Comparison of ENCODE assay signal across 13 mouse cellular contexts in the genomic region with DNA sequence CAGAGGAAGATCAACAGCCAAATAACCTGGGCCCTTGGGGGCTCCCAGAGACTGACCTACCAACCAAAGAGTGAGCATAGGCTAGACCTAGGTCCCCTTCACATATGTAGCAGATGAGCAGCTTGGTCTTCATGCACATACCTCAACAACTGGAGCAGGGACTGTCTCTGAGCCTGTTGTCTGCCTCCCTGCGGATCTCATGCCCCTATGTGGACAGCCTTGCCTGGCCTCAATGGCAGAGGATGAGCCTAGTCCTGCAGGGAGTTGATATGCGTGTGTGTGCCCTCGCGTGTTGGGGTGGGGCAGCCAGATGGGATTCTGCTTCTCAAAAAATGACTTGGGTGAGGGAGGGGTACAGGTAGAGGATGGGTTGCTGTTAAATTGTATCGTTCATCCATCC.
A peak's percentile ranks its signal among the peaks of the same experiment; 100 is the strongest.
DNase-seq lines count a peak whose midpoint lies in the region; ATAC-seq and TF ChIP-seq lines count a peak whose summit lies in the region.
"Had no signal": no experiment of that assay in that cellular context is flagged by ENCODE, and none has a peak within 500 bp of the region (broad histone marks: within the 10 kb centered on the region; RNA-seq: fewer than 3 reads in every experiment).

No protein-coding gene starts in this region.

- DNase-seq in hindbrain, postnatal 0 days (ENCODE audit: low spot score): no peak
- no peak for DNase-seq in midbrain, embryonic 11.5 days (ENCODE audit: low spot score, missing footprints)
- no peak for DNase-seq in midbrain, postnatal 0 days (ENCODE audit: low spot score)
- DNase-seq in cerebellum, postnatal 36 days: no peak
- DNase-seq: cerebellum, adult 18-20 months; gastrocnemius, postnatal 36 days; kidney, adult 11 months; right cerebral cortex, postnatal 25 days had no signal

- no peaks in the 10 kb centered on the region for H3K9me3 ChIP-seq in hindbrain, embryonic 12.5 days (replicated peaks)
- no peaks in the 10 kb centered on the region for H3K9me3 ChIP-seq in hindbrain, postnatal 0 days (ENCODE audit: low read length)
- H3K9me3 ChIP-seq in midbrain, embryonic 11.5 days (ENCODE audit: control insufficient read depth, low read length): no peaks in the 10 kb centered on the region
- no peaks in the 10 kb centered on the region for H3K9me3 ChIP-seq in midbrain, postnatal 0 days (ENCODE audit: low read length)
- H3K9me3 ChIP-seq in forebrain, embryonic 16.5 days (ENCODE audit: control insufficient read depth, low read length): no peaks in the 10 kb centered on the region
- H3K9me3 ChIP-seq in midbrain, embryonic 16.5 days (replicated peaks; ENCODE audit: control insufficient read depth, low read length, poor library complexity, severe bottlenecking): no peaks in the 10 kb centered on the region

- ATAC-seq in hindbrain, embryonic 12.5 days (ENCODE audit: low FRiP score): 0 out of 2 replicates have a peak, but pooled peaks have one; percentile 43
- ATAC-seq in hindbrain, postnatal 0 days: no peak
- ATAC-seq in midbrain, embryonic 11.5 days (ENCODE audit: low FRiP score): peak; percentile 53
- ATAC-seq in midbrain, postnatal 0 days (ENCODE audit: low FRiP score): no peak
- ATAC-seq in forebrain, embryonic 16.5 days: 0 out of 2 replicates have a peak, but pooled peaks have one; percentile 15
- peak; percentile 56; the same call in 1 of the 2 replicates for ATAC-seq in midbrain, embryonic 16.5 days
- ATAC-seq: activated CD4-positive, CD25-positive, alpha-beta regulatory T cell, adult 4 months had no signal

- H3K9ac ChIP-seq in hindbrain, embryonic 12.5 days: no peak overlapping the region
- H3K9ac ChIP-seq in hindbrain, postnatal 0 days (replicated peaks; ENCODE audit: low read length): no peak overlapping the region
- no peak overlapping the region for H3K9ac ChIP-seq in midbrain, embryonic 11.5 days (ENCODE audit: low read length)
- H3K9ac ChIP-seq in midbrain, postnatal 0 days (replicated peaks; ENCODE audit: low read length, poor library complexity, severe bottlenecking): no peak overlapping the region
- H3K9ac ChIP-seq in forebrain, embryonic 16.5 days (replicated peaks; ENCODE audit: low read depth, low read length): no peak overlapping the region
- no peak overlapping the region for H3K9ac ChIP-seq in midbrain, embryonic 16.5 days (ENCODE audit: low read depth, low read length)
- H3K9ac ChIP-seq: liver, embryonic 14.5 days had no signal

- 93% methylated on average over 5 of the region's 5 CpGs for WGBS in hindbrain, embryonic 12.5 days
- 98% methylated on average over 5 of the region's 5 CpGs for WGBS in hindbrain, postnatal 0 days
- WGBS in midbrain, embryonic 11.5 days: 97% methylated on average over 5 of the region's 5 CpGs
- WGBS in midbrain, postnatal 0 days: 96% methylated on average over 5 of the region's 5 CpGs
- 97% methylated on average over 5 of the region's 5 CpGs for WGBS in forebrain, embryonic 16.5 days
- 98% methylated on average over 5 of the region's 5 CpGs for WGBS in midbrain, embryonic 16.5 days

- H3K27ac ChIP-seq in hindbrain, embryonic 12.5 days: no peak overlapping the region
- H3K27ac ChIP-seq in hindbrain, postnatal 0 days: no peak overlapping the region
- no peak overlapping the region for H3K27ac ChIP-seq in midbrain, embryonic 11.5 days (ENCODE audit: low read depth, low read length)
- no peak overlapping the region for H3K27ac ChIP-seq in midbrain, postnatal 0 days (ENCODE audit: low read depth, low read length)
- no peak overlapping the region for H3K27ac ChIP-seq in forebrain, embryonic 16.5 days (ENCODE audit: low read length)
- no peak overlapping the region for H3K27ac ChIP-seq in midbrain, embryonic 16.5 days (ENCODE audit: low read length)
- H3K27ac ChIP-seq: liver, embryonic 14.5 days had no signal

- no peak overlapping the region for H3K4me2 ChIP-seq in hindbrain, embryonic 12.5 days (replicated peaks)
- H3K4me2 ChIP-seq in hindbrain, postnatal 0 days (ENCODE audit: low read depth, low read length): no peak overlapping the region
- no peak overlapping the region for H3K4me2 ChIP-seq in midbrain, embryonic 11.5 days
- H3K4me2 ChIP-seq in midbrain, postnatal 0 days (ENCODE audit: low read depth, low read length, poor library complexity, severe bottlenecking): no peak overlapping the region
- no peak overlapping the region for H3K4me2 ChIP-seq in forebrain, embryonic 16.5 days (ENCODE audit: low read length)
- H3K4me2 ChIP-seq in midbrain, embryonic 16.5 days (ENCODE audit: low read length): no peak overlapping the region

- H3K27me3 ChIP-seq in hindbrain, embryonic 12.5 days: no peaks in the 10 kb centered on the region
- H3K27me3 ChIP-seq in hindbrain, postnatal 0 days (ENCODE audit: insufficient read depth, low read length): no peaks in the 10 kb centered on the region
- no peaks in the 10 kb centered on the region for H3K27me3 ChIP-seq in midbrain, embryonic 11.5 days (ENCODE audit: control insufficient read depth, insufficient read depth, low read length)
- no peaks in the 10 kb centered on the region for H3K27me3 ChIP-seq in midbrain, postnatal 0 days (ENCODE audit: insufficient read depth, low read length)
- no peaks in the 10 kb centered on the region for H3K27me3 ChIP-seq in forebrain, embryonic 16.5 days (replicated peaks; ENCODE audit: control insufficient read depth, insufficient read depth, low read length)
- no peaks in the 10 kb centered on the region for H3K27me3 ChIP-seq in midbrain, embryonic 16.5 days (ENCODE audit: control insufficient read depth, insufficient read depth, low read depth, low read length)

- H3K4me1 ChIP-seq in hindbrain, embryonic 12.5 days: no peaks in the 10 kb centered on the region
- no peaks in the 10 kb centered on the region for H3K4me1 ChIP-seq in hindbrain, postnatal 0 days (ENCODE audit: insufficient read depth, low read length)
- H3K4me1 ChIP-seq in midbrain, embryonic 11.5 days (ENCODE audit: control insufficient read depth, insufficient read depth, low read length): no peaks in the 10 kb centered on the region
- no peaks in the 10 kb centered on the region for H3K4me1 ChIP-seq in midbrain, postnatal 0 days (ENCODE audit: insufficient read depth, low read length)
- no peaks in the 10 kb centered on the region for H3K4me1 ChIP-seq in forebrain, embryonic 16.5 days (replicated peaks; ENCODE audit: control insufficient read depth, insufficient read depth, low read length)
- no peaks in the 10 kb centered on the region for H3K4me1 ChIP-seq in midbrain, embryonic 16.5 days (ENCODE audit: control insufficient read depth, insufficient read depth, low read length)

- no peaks in the 10 kb centered on the region for H3K36me3 ChIP-seq in hindbrain, embryonic 12.5 days
- H3K36me3 ChIP-seq in hindbrain, postnatal 0 days (ENCODE audit: insufficient read depth, low read length): no peaks in the 10 kb centered on the region
- H3K36me3 ChIP-seq in midbrain, embryonic 11.5 days (ENCODE audit: control insufficient read depth, insufficient read depth, low read length): no peaks in the 10 kb centered on the region
- no peaks in the 10 kb centered on the region for H3K36me3 ChIP-seq in midbrain, postnatal 0 days (ENCODE audit: insufficient read depth, low read length)
- no peaks in the 10 kb centered on the region for H3K36me3 ChIP-seq in forebrain, embryonic 16.5 days (ENCODE audit: control insufficient read depth, insufficient read depth)
- no peaks in the 10 kb centered on the region for H3K36me3 ChIP-seq in midbrain, embryonic 16.5 days (ENCODE audit: control insufficient read depth, insufficient read depth, low read length)

- no peak for TF ChIP-seq CTCF in hindbrain, postnatal 0 days (IDR thresholded peaks at IDR 0.05; ENCODE audit: low read depth)
- no peak for TF ChIP-seq CTCF in midbrain, postnatal 0 days (IDR thresholded peaks at IDR 0.05)

- no peak overlapping the region for H3K4me3 ChIP-seq in hindbrain, embryonic 12.5 days
- no peak overlapping the region for H3K4me3 ChIP-seq in hindbrain, postnatal 0 days (ENCODE audit: low read length)
- no peak overlapping the region for H3K4me3 ChIP-seq in midbrain, embryonic 11.5 days (ENCODE audit: low read depth, low read length)
- H3K4me3 ChIP-seq in midbrain, postnatal 0 days (ENCODE audit: low read depth, low read length): no peak overlapping the region
- H3K4me3 ChIP-seq in forebrain, embryonic 16.5 days (replicated peaks; ENCODE audit: low read length): no peak overlapping the region
- no peak overlapping the region for H3K4me3 ChIP-seq in midbrain, embryonic 16.5 days (ENCODE audit: low read depth, low read length)

Comparison
In these comparisons a context has a peak if more than half of its experiments do, and no peak if none do; other contexts are left out.
1. ATAC-seq: peak in hindbrain, embryonic 12.5 days (single experiment), midbrain, embryonic 11.5 days (single experiment), forebrain, embryonic 16.5 days (single experiment) and midbrain, embryonic 16.5 days (single experiment); none in hindbrain, postnatal 0 days (single experiment) and midbrain, postnatal 0 days (single experiment).